Mouse (Mus musculus): ENCODE results near the gene B3galt1. TPM values are rescaled to one million over a fixed set of nuclear protein-coding genes. Genes with fewer than 3 reads are reported as not detected.

B3galt1 gene
- polyA plus RNA-seq, 1 experiment = 0.56 TPM

- no peak for TF ChIP-seq E2F4 (IDR thresholded peaks at IDR 0.05; ENCODE audit: insufficient read depth)
- TF ChIP-seq MAX (IDR thresholded peaks at IDR 0.05; ENCODE audit: low read depth) = no peak
- no peak for TF ChIP-seq MYOG (IDR thresholded peaks at IDR 0.05; ENCODE audit: control insufficient read depth in 1 of 3, insufficient read depth in 1 of 3, insufficient read length in 2 of 3, low read depth in 2 of 3)
- no peak for TF ChIP-seq SRF (IDR thresholded peaks at IDR 0.05; ENCODE audit: control insufficient read depth, insufficient read length, low read depth)
- no peak for TF ChIP-seq POLR2AphosphoS2 (IDR thresholded peaks at IDR 0.05; ENCODE audit: insufficient read length, low read depth)
- TF ChIP-seq REST (IDR thresholded peaks at IDR 0.05; ENCODE audit: insufficient read depth, insufficient read length) = no peak
- no peak for TF ChIP-seq CEBPB (IDR thresholded peaks at IDR 0.05; ENCODE audit: insufficient read depth, poor library complexity, severe bottlenecking)
- TF ChIP-seq USF1 (IDR thresholded peaks at IDR 0.05; ENCODE audit: low read depth) = no peak
- no peak for TF ChIP-seq MYOD1 (IDR thresholded peaks at IDR 0.05; ENCODE audit: control insufficient read depth in 1 of 3, insufficient read length in 2 of 3, low read depth in 2 of 3)
- TF ChIP-seq TCF12 (IDR thresholded peaks at IDR 0.05; ENCODE audit: insufficient read depth, poor library complexity, severe bottlenecking) = no peak
- TF ChIP-seq POLR2A (IDR thresholded peaks at IDR 0.05; ENCODE audit: insufficient read length, low read depth) = no peak
- TF ChIP-seq TCF3 (IDR thresholded peaks at IDR 0.05; ENCODE audit: insufficient read length, low read depth) = no peak
- H3K4me2 ChIP-seq (ENCODE audit: low read depth) = no peak overlapping the region
Observed at GRCm38 (mm10) chr2:68079426-68080360, 514.0 kb downstream of the B3galt1 start.

GRCm38 (mm10) chr2:68080872-68081280, 515.2 kb downstream of the B3galt1 start:
- H3K79me2 ChIP-seq (ENCODE audit: control insufficient read depth, insufficient read depth) = no peaks in the 10 kb centered on the region
- no peaks in the 10 kb centered on the region for H3K27me3 ChIP-seq (ENCODE audit: control insufficient read depth, insufficient read depth, insufficient read length)
- no peaks in the 10 kb centered on the region for H3K36me3 ChIP-seq (ENCODE audit: control insufficient read depth, insufficient read depth)
- no peak overlapping the region for H3K4me2 ChIP-seq (ENCODE audit: low read depth)
- H3K4me3 ChIP-seq = no peak overlapping the region
- H3ac ChIP-seq (ENCODE audit: control insufficient read depth, insufficient read length) = no peak overlapping the region
- no peak for TF ChIP-seq MYOD1 (IDR thresholded peaks at IDR 0.05; ENCODE audit: control insufficient read depth in 1 of 3, insufficient read length in 2 of 3, low read depth in 2 of 3)
- no peak for TF ChIP-seq E2F4 (IDR thresholded peaks at IDR 0.05; ENCODE audit: insufficient read depth)
- no peak for TF ChIP-seq REST (IDR thresholded peaks at IDR 0.05; ENCODE audit: insufficient read depth, insufficient read length)
- no peak for TF ChIP-seq POLR2AphosphoS2 (IDR thresholded peaks at IDR 0.05; ENCODE audit: insufficient read length, low read depth)
- TF ChIP-seq SRF (IDR thresholded peaks at IDR 0.05; ENCODE audit: control insufficient read depth, insufficient read length, low read depth) = no peak
- no peak for TF ChIP-seq MAX (IDR thresholded peaks at IDR 0.05; ENCODE audit: low read depth)
- TF ChIP-seq MYOG (IDR thresholded peaks at IDR 0.05; ENCODE audit: control insufficient read depth in 1 of 3, insufficient read depth in 1 of 3, insufficient read length in 2 of 3, low read depth in 2 of 3) = no peak
- no peak for TF ChIP-seq TCF12 (IDR thresholded peaks at IDR 0.05; ENCODE audit: insufficient read depth, poor library complexity, severe bottlenecking)
- TF ChIP-seq USF1 (IDR thresholded peaks at IDR 0.05; ENCODE audit: low read depth) = no peak
- TF ChIP-seq POLR2A (IDR thresholded peaks at IDR 0.05; ENCODE audit: insufficient read length, low read depth) = no peak
- TF ChIP-seq TCF3 (IDR thresholded peaks at IDR 0.05; ENCODE audit: insufficient read length, low read depth) = no peak
- TF ChIP-seq CEBPB (IDR thresholded peaks at IDR 0.05; ENCODE audit: insufficient read depth, poor library complexity, severe bottlenecking) = no peak

More at GRCm38 (mm10) chr2:68079426-68080360, 514.0 kb downstream of the B3galt1 start:
- Histone ChIP-seq H3K4me3 (no peak overlapping the region), H3ac (ENCODE audit: control insufficient read depth, insufficient read length) (no peak overlapping the region), H3K27me3 (ENCODE audit: control insufficient read depth, insufficient read depth, insufficient read length) (no peaks in the 10 kb centered on the region), H3K36me3 (ENCODE audit: control insufficient read depth, insufficient read depth) (no peaks in the 10 kb centered on the region), H3K79me2 (ENCODE audit: control insufficient read depth, insufficient read depth) (no peaks in the 10 kb centered on the region)

- Histone ChIP-seq H3K36me3 (ENCODE audit: control insufficient read depth, insufficient read depth) (no peaks in the 10 kb centered on the region), H3ac (ENCODE audit: control insufficient read depth, insufficient read length) (no peak overlapping the region), H3K27me3 (ENCODE audit: control insufficient read depth, insufficient read depth, insufficient read length) (no peaks in the 10 kb centered on the region), H3K4me3 (no peak overlapping the region), H3K4me2 (ENCODE audit: low read depth) (no peak overlapping the region), H3K79me2 (ENCODE audit: control insufficient read depth, insufficient read depth) (no peaks in the 10 kb centered on the region)
- TF ChIP-seq TCF3 (IDR thresholded peaks at IDR 0.05; ENCODE audit: insufficient read length, low read depth) = no peak
- TF ChIP-seq CEBPB (IDR thresholded peaks at IDR 0.05; ENCODE audit: insufficient read depth, poor library complexity, severe bottlenecking) = no peak
- no peak for TF ChIP-seq USF1 (IDR thresholded peaks at IDR 0.05; ENCODE audit: low read depth)
- no peak for TF ChIP-seq POLR2AphosphoS2 (IDR thresholded peaks at IDR 0.05; ENCODE audit: insufficient read length, low read depth)
- TF ChIP-seq TCF12 (IDR thresholded peaks at IDR 0.05; ENCODE audit: insufficient read depth, poor library complexity, severe bottlenecking) = no peak
- no peak for TF ChIP-seq POLR2A (IDR thresholded peaks at IDR 0.05; ENCODE audit: insufficient read length, low read depth)
- TF ChIP-seq MYOG (IDR thresholded peaks at IDR 0.05; ENCODE audit: control insufficient read depth in 1 of 3, insufficient read depth in 1 of 3, insufficient read length in 2 of 3, low read depth in 2 of 3) = no peak
- TF ChIP-seq REST (IDR thresholded peaks at IDR 0.05; ENCODE audit: insufficient read depth, insufficient read length) = no peak
- TF ChIP-seq SRF (IDR thresholded peaks at IDR 0.05; ENCODE audit: control insufficient read depth, insufficient read length, low read depth) = no peak
- TF ChIP-seq MAX (IDR thresholded peaks at IDR 0.05; ENCODE audit: low read depth) = no peak
- no peak for TF ChIP-seq E2F4 (IDR thresholded peaks at IDR 0.05; ENCODE audit: insufficient read depth)
Observed at GRCm38 (mm10) chr2:68084483-68084882, 518.8 kb downstream of the B3galt1 start.

- Histone ChIP-seq H3K27me3 (ENCODE audit: control insufficient read depth, insufficient read depth, insufficient read length) (no peaks in the 10 kb centered on the region), H3K4me3 (no peak overlapping the region), H3ac (ENCODE audit: control insufficient read depth, insufficient read length) (no peak overlapping the region), H3K79me2 (ENCODE audit: control insufficient read depth, insufficient read depth) (no peaks in the 10 kb centered on the region), H3K4me2 (ENCODE audit: low read depth) (no peak overlapping the region), H3K36me3 (ENCODE audit: control insufficient read depth, insufficient read depth) (no peaks in the 10 kb centered on the region)
- TF ChIP-seq E2F4 (IDR thresholded peaks at IDR 0.05; ENCODE audit: insufficient read depth) = no peak
- no peak for TF ChIP-seq POLR2A (IDR thresholded peaks at IDR 0.05; ENCODE audit: insufficient read length, low read depth)
- no peak for TF ChIP-seq TCF12 (IDR thresholded peaks at IDR 0.05; ENCODE audit: insufficient read depth, poor library complexity, severe bottlenecking)
- TF ChIP-seq USF1 (IDR thresholded peaks at IDR 0.05; ENCODE audit: low read depth) = no peak
- TF ChIP-seq REST (IDR thresholded peaks at IDR 0.05; ENCODE audit: insufficient read depth, insufficient read length) = no peak
- TF ChIP-seq MYOD1 (IDR thresholded peaks at IDR 0.05; ENCODE audit: control insufficient read depth in 1 of 3, insufficient read length in 2 of 3, low read depth in 2 of 3) = no peak
- no peak for TF ChIP-seq MYOG (IDR thresholded peaks at IDR 0.05; ENCODE audit: control insufficient read depth in 1 of 3, insufficient read depth in 1 of 3, insufficient read length in 2 of 3, low read depth in 2 of 3)
- no peak for TF ChIP-seq SRF (IDR thresholded peaks at IDR 0.05; ENCODE audit: control insufficient read depth, insufficient read length, low read depth)
- TF ChIP-seq POLR2AphosphoS2 (IDR thresholded peaks at IDR 0.05; ENCODE audit: insufficient read length, low read depth) = no peak
- TF ChIP-seq MAX (IDR thresholded peaks at IDR 0.05; ENCODE audit: low read depth) = no peak
- TF ChIP-seq TCF3 (IDR thresholded peaks at IDR 0.05; ENCODE audit: insufficient read length, low read depth) = no peak
- no peak for TF ChIP-seq CEBPB (IDR thresholded peaks at IDR 0.05; ENCODE audit: insufficient read depth, poor library complexity, severe bottlenecking)
Observed at GRCm38 (mm10) chr2:68086101-68086500, 520.4 kb downstream of the B3galt1 start.
